Mouse (Mus musculus) small intestine, adult 2 months (tissue): ENCODE measurements around the gene Gm44805.

Source experiments
- CTCF ChIP-seq: fragments of 200-500 bp; IDR thresholded peaks from 2 replicates; pipeline ENCODE4 v1.5.1; 2012; ENCODE audit warnings: low read depth, mild to moderate bottlenecking, control low read depth, inconsistent platforms, low read length, moderate library complexity, mixed read lengths; ENCODE audit not compliant: insufficient replicate concordance, insufficient read length; ENCODE audit errors: extremely low read depth
- POLR2A ChIP-seq: fragments of 200-500 bp; IDR thresholded peaks from 2 replicates; pipeline ENCODE4 v1.6.1; 2012; ENCODE audit warnings: low read depth, mild to moderate bottlenecking, control low read depth, inconsistent platforms, low read length, moderate library complexity

DNA sequence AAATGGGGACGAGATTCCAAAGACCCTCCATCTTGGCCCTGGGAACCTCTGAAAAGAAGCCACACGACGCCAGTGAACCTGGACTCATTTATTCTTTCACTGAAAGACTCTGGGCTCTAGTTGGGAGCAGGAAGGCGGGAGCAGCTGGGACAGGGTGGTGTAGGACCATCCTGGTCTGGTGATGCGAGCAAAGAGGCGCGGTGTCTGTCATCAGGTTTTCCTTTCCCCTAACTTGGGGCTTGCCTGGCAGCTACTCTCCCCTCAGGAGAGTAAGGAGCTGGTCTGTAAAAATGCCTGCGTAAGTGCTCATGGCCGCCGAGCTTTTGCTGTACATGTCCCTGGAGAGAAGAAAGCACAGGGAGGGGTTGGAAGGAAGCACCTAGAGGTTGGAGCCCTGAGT is 9.7 kb downstream of the Gm44805 start:
- TF ChIP-seq CTCF (no peak), POLR2A (no peak)
